Mouse (Mus musculus): ENCODE data around the gene Scrt2. TPM values are rescaled to one million over a fixed set of nuclear protein-coding genes. Genes with fewer than 3 reads are reported as not detected.
A peak's percentile ranks its signal among the peaks of the same experiment; 100 is the strongest.

Gene Scrt2
- polyA plus RNA-seq, 1 experiment from 2014 or later, result 0.08 TPM

- Histone ChIP-seq H3K4me3 (peak overlapping the region; percentile 53), H3K27me3 (replicated peaks) (peaks cover 78% of the 10 kb centered on the region), H3K27ac (ENCODE audit: poor library complexity, severe bottlenecking) (no peak overlapping the region), H3K4me2 (peak overlapping the region; percentile 87), H3K4me1 (replicated peaks) (peaks cover 18% of the 10 kb centered on the region), H3K36me3 (no peaks in the 10 kb centered on the region), H3K9me3 (replicated peaks) (no peaks in the 10 kb centered on the region), H3K9ac (no peak overlapping the region)
- WGBS, result 55% methylated on average over 5 of the region's 5 CpGs
- no peak for ATAC-seq (ENCODE audit: insufficient number of reproducible peaks, low FRiP score)
These were observed 63.2 kb downstream of the Scrt2 start for GRCm38 (mm10) chr2:152144501-152144900.

Other genes with a start within 250 kb of the Scrt2 start
- gene Rspo4, start 238.6 kb upstream of the Scrt2 start, polyA plus RNA-seq (2016; fragmentation: Nextera tagmentation; extraction: Ambion mirVana), result not detected in 2 replicates
- 0.13 and 0.20 TPM in 2 replicates for gene Angpt4, start 170.3 kb upstream of the Scrt2 start, polyA plus RNA-seq (2016; fragmentation: Nextera tagmentation; extraction: Ambion mirVana)
- 10.3 and 10.9 TPM in 2 replicates for gene Fam110a, start 101.3 kb upstream of the Scrt2 start, polyA plus RNA-seq (2016; fragmentation: Nextera tagmentation; extraction: Ambion mirVana)
- gene Slc52a3, start 85.0 kb upstream of the Scrt2 start, polyA plus RNA-seq (2016; fragmentation: Nextera tagmentation; extraction: Ambion mirVana), result 0.34 and 0.45 TPM in 2 replicates
- 9.4 and 9.6 TPM in 2 replicates for gene Srxn1, start 24.0 kb downstream of the Scrt2 start, polyA plus RNA-seq (2016; fragmentation: Nextera tagmentation; extraction: Ambion mirVana)
- gene Tcf15, start 62.0 kb downstream of the Scrt2 start, polyA plus RNA-seq (2016; fragmentation: Nextera tagmentation; extraction: Ambion mirVana), result 4.1 and 4.7 TPM in 2 replicates
- 63.2 and 69.2 TPM in 2 replicates for gene Csnk2a1, start 145.3 kb downstream of the Scrt2 start, polyA plus RNA-seq (2016; fragmentation: Nextera tagmentation; extraction: Ambion mirVana)
- 33.6 and 37.5 TPM in 2 replicates for gene Tbc1d20, start 212.3 kb downstream of the Scrt2 start, polyA plus RNA-seq (2016; fragmentation: Nextera tagmentation; extraction: Ambion mirVana)

Data from heart, embryonic 12.5 days (tissue).